Mouse (Mus musculus): ENCODE measurements around the gene Rapgef1. TPM values are rescaled to one million over a fixed set of nuclear protein-coding genes. Genes with fewer than 3 reads are reported as not detected.

Gene Rapgef1
- polyA plus RNA-seq, 1 experiment from 2014 or later, result 24.2 TPM

GRCm38 (mm10) chr2:29651876-29652275 lies 32.4 kb downstream of the Rapgef1 start:
- no peaks in the 10 kb centered on the region for H3K36me3 ChIP-seq (replicated peaks)
- H3K27ac ChIP-seq, result no peak overlapping the region
- no peak overlapping the region for H3K9ac ChIP-seq
- H3K9me3 ChIP-seq, result no peaks in the 10 kb centered on the region
- no peaks in the 10 kb centered on the region for H3K27me3 ChIP-seq (replicated peaks)
- no peak for ATAC-seq (replicated peaks)
- WGBS, result 90% methylated on average over 5 of the region's 5 CpGs
- no peak overlapping the region for H3K4me3 ChIP-seq
- peaks cover 16% of the 10 kb centered on the region for H3K4me1 ChIP-seq
- no peak overlapping the region for H3K4me2 ChIP-seq

- H3K4me3 ChIP-seq, result no peak overlapping the region
- no peaks in the 10 kb centered on the region for H3K27me3 ChIP-seq (replicated peaks)
- no peak overlapping the region for H3K9ac ChIP-seq
- 94% methylated on average over 5 of the region's 5 CpGs for WGBS
- no peak overlapping the region for H3K4me2 ChIP-seq
- no peak overlapping the region for H3K27ac ChIP-seq
- ATAC-seq (replicated peaks), result no peak
- H3K36me3 ChIP-seq (replicated peaks), result no peaks in the 10 kb centered on the region
- H3K9me3 ChIP-seq, result no peaks in the 10 kb centered on the region
- peaks cover 16% of the 10 kb centered on the region for H3K4me1 ChIP-seq
Measured at GRCm38 (mm10) chr2:29655433-29655832, 35.9 kb downstream of the Rapgef1 start.

GRCm38 (mm10) chr2:29656095-29656494 lies 36.6 kb downstream of the Rapgef1 start:
- WGBS, result 100% methylated on average over 1 of the region's 1 CpGs
- H3K36me3 ChIP-seq (replicated peaks), result no peaks in the 10 kb centered on the region
- no peak overlapping the region for H3K4me2 ChIP-seq
- H3K9ac ChIP-seq, result no peak overlapping the region
- no peaks in the 10 kb centered on the region for H3K27me3 ChIP-seq (replicated peaks)
- H3K4me1 ChIP-seq, result peaks cover 16% of the 10 kb centered on the region
- H3K4me3 ChIP-seq, result no peak overlapping the region
- no peak overlapping the region for H3K27ac ChIP-seq
- ATAC-seq (replicated peaks), result no peak
- no peaks in the 10 kb centered on the region for H3K9me3 ChIP-seq

GRCm38 (mm10) chr2:29657089-29657488 lies 37.6 kb downstream of the Rapgef1 start:
- Histone ChIP-seq H3K9me3 (no peaks in the 10 kb centered on the region), H3K27me3 (replicated peaks) (no peaks in the 10 kb centered on the region), H3K4me3 (no peak overlapping the region), H3K4me1 (peaks cover 11% of the 10 kb centered on the region), H3K36me3 (replicated peaks) (no peaks in the 10 kb centered on the region), H3K27ac (no peak overlapping the region), H3K9ac (no peak overlapping the region), H3K4me2 (no peak overlapping the region)
- WGBS, result 79% methylated on average over 1 of the region's 1 CpGs
- no peak for ATAC-seq (replicated peaks)

GRCm38 (mm10) chr2:29661751-29662191 lies 42.3 kb downstream of the Rapgef1 start:
- WGBS, result 80% methylated on average over 6 of the region's 6 CpGs
- H3K9me3 ChIP-seq, result no peaks in the 10 kb centered on the region

GRCm38 (mm10) chr2:29663260-29663877 lies 43.8 kb downstream of the Rapgef1 start:
- Histone ChIP-seq H3K36me3 (replicated peaks) (no peaks in the 10 kb centered on the region), H3K4me1 (peaks cover 11% of the 10 kb centered on the region), H3K4me3 (no peak overlapping the region), H3K4me2 (no peak overlapping the region), H3K9me3 (no peaks in the 10 kb centered on the region), H3K27me3 (replicated peaks) (no peaks in the 10 kb centered on the region), H3K27ac (no peak overlapping the region), H3K9ac (no peak overlapping the region)
- ATAC-seq (replicated peaks), result no peak
- 19% methylated on average over 4 of the region's 4 CpGs for WGBS

More at GRCm38 (mm10) chr2:29661751-29662191, 42.3 kb downstream of the Rapgef1 start:
- no peaks in the 10 kb centered on the region for H3K27me3 ChIP-seq (replicated peaks)
- H3K27ac ChIP-seq, result no peak overlapping the region
- peaks cover 7% of the 10 kb centered on the region for H3K4me1 ChIP-seq
- no peak overlapping the region for H3K4me2 ChIP-seq
- H3K36me3 ChIP-seq (replicated peaks), result no peaks in the 10 kb centered on the region
- H3K9ac ChIP-seq, result no peak overlapping the region
- no peak for ATAC-seq (replicated peaks)
- H3K4me3 ChIP-seq, result no peak overlapping the region

GRCm38 (mm10) chr2:29665421-29665820 lies 45.9 kb downstream of the Rapgef1 start:
- Histone ChIP-seq H3K9me3 (no peaks in the 10 kb centered on the region), H3K9ac (no peak overlapping the region), H3K27me3 (replicated peaks) (no peaks in the 10 kb centered on the region), H3K27ac (no peak overlapping the region), H3K4me2 (no peak overlapping the region), H3K4me1 (peaks cover 24% of the 10 kb centered on the region), H3K4me3 (no peak overlapping the region), H3K36me3 (replicated peaks) (no peaks in the 10 kb centered on the region)
- 94% methylated on average over 5 of the region's 5 CpGs for WGBS
- no peak for ATAC-seq (replicated peaks)

- no peak for ATAC-seq (replicated peaks)
- H3K4me1 ChIP-seq, result peaks cover 36% of the 10 kb centered on the region
- no peaks in the 10 kb centered on the region for H3K36me3 ChIP-seq (replicated peaks)
- WGBS, result 13% methylated on average over 7 of the region's 7 CpGs
- no peak overlapping the region for H3K4me3 ChIP-seq
- H3K9me3 ChIP-seq, result no peaks in the 10 kb centered on the region
- H3K27me3 ChIP-seq (replicated peaks), result no peaks in the 10 kb centered on the region
- no peak overlapping the region for H3K27ac ChIP-seq
- no peak overlapping the region for H3K4me2 ChIP-seq
- no peak overlapping the region for H3K9ac ChIP-seq
Measured at GRCm38 (mm10) chr2:29666589-29666988, 47.1 kb downstream of the Rapgef1 start.

GRCm38 (mm10) chr2:29667109-29667508 lies 47.6 kb downstream of the Rapgef1 start:
- ATAC-seq (replicated peaks), result no peak
- Histone ChIP-seq H3K9me3 (no peaks in the 10 kb centered on the region), H3K27me3 (replicated peaks) (no peaks in the 10 kb centered on the region), H3K4me2 (no peak overlapping the region), H3K4me1 (peaks cover 40% of the 10 kb centered on the region), H3K9ac (no peak overlapping the region), H3K27ac (no peak overlapping the region), H3K36me3 (replicated peaks) (no peaks in the 10 kb centered on the region), H3K4me3 (no peak overlapping the region)
- 76% methylated on average over 4 of the region's 4 CpGs for WGBS

GRCm38 (mm10) chr2:29668011-29668691 lies 48.6 kb downstream of the Rapgef1 start:
- peaks cover 41% of the 10 kb centered on the region for H3K4me1 ChIP-seq
- H3K4me2 ChIP-seq, result no peak overlapping the region
- no peak overlapping the region for H3K27ac ChIP-seq
- ATAC-seq (replicated peaks), result no peak
- H3K27me3 ChIP-seq (replicated peaks), result no peaks in the 10 kb centered on the region
- H3K4me3 ChIP-seq, result no peak overlapping the region
- 91% methylated on average over 7 of the region's 7 CpGs for WGBS
- no peaks in the 10 kb centered on the region for H3K36me3 ChIP-seq (replicated peaks)
- H3K9ac ChIP-seq, result no peak overlapping the region
- H3K9me3 ChIP-seq, result no peaks in the 10 kb centered on the region

- peaks cover 41% of the 10 kb centered on the region for H3K4me1 ChIP-seq
- WGBS, result 93% methylated on average over 4 of the region's 4 CpGs
Measured at GRCm38 (mm10) chr2:29668963-29669362, 49.4 kb downstream of the Rapgef1 start.

GRCm38 (mm10) chr2:29669711-29670110 lies 50.2 kb downstream of the Rapgef1 start:
- Histone ChIP-seq H3K4me2 (no peak overlapping the region), H3K27me3 (replicated peaks) (no peaks in the 10 kb centered on the region), H3K4me3 (no peak overlapping the region), H3K9ac (no peak overlapping the region), H3K36me3 (replicated peaks) (no peaks in the 10 kb centered on the region), H3K9me3 (no peaks in the 10 kb centered on the region), H3K4me1 (peaks cover 47% of the 10 kb centered on the region), H3K27ac (0 out of 2 replicates have a peak overlapping the region, but pooled peaks have one; percentile 31)
- ATAC-seq (replicated peaks), result no peak

More at GRCm38 (mm10) chr2:29668963-29669362, 49.4 kb downstream of the Rapgef1 start:
- no peaks in the 10 kb centered on the region for H3K27me3 ChIP-seq (replicated peaks)
- no peak for ATAC-seq (replicated peaks)
- H3K27ac ChIP-seq, result no peak overlapping the region
- no peaks in the 10 kb centered on the region for H3K36me3 ChIP-seq (replicated peaks)
- H3K4me2 ChIP-seq, result no peak overlapping the region
- H3K9me3 ChIP-seq, result no peaks in the 10 kb centered on the region
- no peak overlapping the region for H3K4me3 ChIP-seq
- no peak overlapping the region for H3K9ac ChIP-seq
